Comparison of ENCODE assay signal across 8 mouse cellular contexts in genomic region chr19:46075616-46076607, GRCm38 (mm10). TPM values are rescaled to one million over a fixed set of nuclear protein-coding genes. Genes with fewer than 3 reads are reported as not detected.
DNase-seq lines count a peak whose midpoint lies in the region; ATAC-seq and TF ChIP-seq lines count a peak whose summit lies in the region.

Gene Nolc1, plus strand, starts transcription at chr19:46075863.

- H3K36me3 ChIP-seq in megakaryocyte, embryonic 14.5 days (replicated peaks; ENCODE audit: low read length): peaks cover 64% of the 10 kb centered on the region

- peak; percentile 98 for DNase-seq in gastrocnemius, adult 8-10 months (ENCODE audit: low spot score in 2 of 2)
- peak; percentile 99 for DNase-seq in hindlimb bud, embryonic 11.5 days (ENCODE audit: extremely low spot score, low read depth, low spot score)
- DNase-seq in left cerebral cortex, adult 8-10 months (ENCODE audit: low spot score in 2 of 2): peak; percentile 99
- peak; percentile 100 for DNase-seq in right cerebral cortex, postnatal 10 days (ENCODE audit: low spot score in 2 of 2)
- DNase-seq in urinary bladder, postnatal 25 days (ENCODE audit: low spot score): peak; percentile 99

- ATAC-seq in activated CD4-positive, CD25-positive, alpha-beta regulatory T cell, adult 4 months: peak; percentile 96

- no peaks in the 10 kb centered on the region for H3K9me3 ChIP-seq in megakaryocyte, embryonic 14.5 days

- no peak for TF ChIP-seq CTCF in cortical plate, adult 2 months (IDR thresholded peaks at IDR 0.05; ENCODE audit: extremely low read depth, insufficient read depth, low read length)

- H3K4me1 ChIP-seq in cortical plate, adult 2 months (ENCODE audit: control insufficient read depth, insufficient read depth, low read length): peaks cover 6% of the 10 kb centered on the region; the same call in 1 of the 2 replicates
- H3K4me1 ChIP-seq in megakaryocyte, embryonic 14.5 days: peaks cover 34% of the 10 kb centered on the region

- TF ChIP-seq POLR2A in cortical plate, adult 2 months (IDR thresholded peaks at IDR 0.05; ENCODE audit: extremely low read depth, insufficient read depth, low read length): peak; percentile 75; the same call in 1 of the 2 replicates

- no peaks in the 10 kb centered on the region for H3K27me3 ChIP-seq in megakaryocyte, embryonic 14.5 days (replicated peaks)

- H3K4me3 ChIP-seq in cortical plate, adult 2 months (ENCODE audit: insufficient read depth, low read length): peak within 1 kb of the TSS; percentile 81
- peak within 1 kb of the TSS; percentile 99 for H3K4me3 ChIP-seq in megakaryocyte, embryonic 14.5 days (replicated peaks)

- no peak within 1 kb of the TSS for H3K27ac ChIP-seq in cortical plate, adult 2 months (ENCODE audit: insufficient read depth, low read length)

RNA-seq across cellular contexts. Expression of gene Nolc1, which starts in this region (rescaled TPM):
- 10 to 100 TPM; 55.0 to 74.4 TPM for polyA plus RNA-seq in activated CD4-positive, CD25-positive, alpha-beta regulatory T cell, adult 4 months (2017; shearing (Covaris generic))
- 37.5 and 38.3 TPM in 2 replicates for polyA plus RNA-seq in cortical plate, adult 2 months (2012; rRNA removed)
- 10 to 100 TPM; 17.4 to 21.4 (median 20.1) TPM for total RNA-seq in gastrocnemius, adult 8-10 months (2022)
- total RNA-seq in left cerebral cortex, adult 8-10 months (2022): 10 to 100 TPM; 41.8 to 48.2 (median 46.0) TPM
- polyA plus RNA-seq in megakaryocyte, embryonic 14.5 days (2012; ENCODE audit: insufficient read depth, low replicate concordance): 14.7 and 44.5 TPM in 2 replicates
